Mouse (Mus musculus) liver, embryonic 16.5 days (tissue): ENCODE results near the gene Olfr1339. TPM values are rescaled to one million over a fixed set of nuclear protein-coding genes. Genes with fewer than 3 reads are reported as not detected.

Experiments
- ATAC-seq: fragments of 200-750 bp; cut with Nextera tagmentation; 2 replicates; pipeline ENCODE4 v1.8.0; 2017; ENCODE audit warnings: low read depth, mild to moderate bottlenecking, moderate number of reproducible peaks, moderate library complexity
- H3K27ac ChIP-seq: fragments of 300-500 bp; sonication (generic); 2 replicates; pipeline ENCODE4 v1.5.1; 2014; ENCODE audit warnings: mild to moderate bottlenecking, low read length
- H3K27me3 ChIP-seq: fragments of 300-500 bp; sonication (generic); 2 replicates; pipeline ENCODE4 v1.6.1; 2014; ENCODE audit warnings: low read depth, low read length, mixed read lengths; ENCODE audit not compliant: control insufficient read depth, insufficient read depth
- H3K36me3 ChIP-seq: fragments of 300-500 bp; sonication (generic); 2 replicates; pipeline ENCODE4 v1.6.1; 2014; ENCODE audit warnings: mild to moderate bottlenecking; ENCODE audit not compliant: control insufficient read depth, insufficient read depth
- H3K4me1 ChIP-seq: fragments of 300-500 bp; sonication (generic); 2 replicates; pipeline ENCODE4 v1.6.1; 2014; ENCODE audit warnings: low read depth, low read length, mixed read lengths; ENCODE audit not compliant: control insufficient read depth
- H3K4me2 ChIP-seq: fragments of 300-500 bp; sonication (generic); 2 replicates; pipeline ENCODE4 v1.6.1; 2014; ENCODE audit warnings: low read depth, low read length, mixed read lengths
- H3K4me3 ChIP-seq: fragments of 300-500 bp; sonication (generic); 2 replicates; pipeline ENCODE4 v1.5.1; 2014; ENCODE audit warnings: low read depth, mild to moderate bottlenecking, low read length
- H3K9ac ChIP-seq: fragments of 300-500 bp; sonication (generic); 2 replicates; pipeline ENCODE4 v1.6.1; 2014; ENCODE audit warnings: low read depth, low read length
- H3K9me3 ChIP-seq: fragments of 300-500 bp; sonication (generic); replicated peaks from 2 replicates; pipeline ENCODE4 v1.6.1; 2016; ENCODE audit warnings: low read length; ENCODE audit not compliant: control insufficient read depth
- WGBS: fragments of 180-500 bp; shearing (Covaris S2); extraction: QIAGEN DNeasy Blood & Tissue Kit; methylation state at CpG from one replicate; pipeline ENCODE4 v1.1.7; 2014; ENCODE audit not compliant: insufficient replicate concordance; 5-methylcytosine and 5-hydroxymethylcytosine counted together
- polyA plus RNA-seq: library from polyadenylated mRNA; unstranded; fragments of >200 nt; fragmentation: Nextera tagmentation; extraction: Ambion mirVana; gene quantifications from 2 replicates; pipeline ENCODE4 v1.2.1, GENCODE M21; 2015

Olfr1339 gene
- polyA plus RNA-seq = not detected in 2 replicates

DNA sequence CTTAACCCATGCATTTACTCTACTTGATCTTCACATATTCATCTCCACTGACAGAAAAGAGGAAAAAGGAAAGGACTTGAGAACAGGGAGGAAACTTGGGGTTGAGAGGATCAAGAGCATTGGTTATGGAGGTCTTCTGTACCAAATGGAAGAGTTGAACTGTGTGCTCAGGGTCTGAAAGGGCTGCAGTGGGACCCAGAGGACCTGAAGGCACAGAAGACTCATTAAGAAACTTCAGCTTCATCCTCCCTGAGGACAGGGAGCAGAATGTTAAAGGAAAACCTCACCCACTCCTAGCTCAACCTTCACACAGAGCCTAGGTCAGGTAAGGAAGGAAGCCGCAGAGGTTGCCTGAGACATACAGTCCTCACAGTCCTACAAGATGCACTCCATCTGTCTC lies at the start of gene Olfr1339:
Gene Olfr1339 (plus strand): TSS at position 301 of the 400 bp plus-strand sequence.
- H3K4me2 ChIP-seq = no peak within 1 kb of the TSS
- no peaks in the 10 kb centered on the region for H3K9me3 ChIP-seq
- ATAC-seq = no peak
- no peak within 1 kb of the TSS for H3K27ac ChIP-seq
- H3K9ac ChIP-seq = no peak within 1 kb of the TSS
- H3K4me1 ChIP-seq = no peaks in the 10 kb centered on the region
- no peak within 1 kb of the TSS for H3K4me3 ChIP-seq
- WGBS = 86% methylated on average over 1 of the region's 1 CpGs
- no peaks in the 10 kb centered on the region for H3K27me3 ChIP-seq
- H3K36me3 ChIP-seq = no peaks in the 10 kb centered on the region

DNA sequence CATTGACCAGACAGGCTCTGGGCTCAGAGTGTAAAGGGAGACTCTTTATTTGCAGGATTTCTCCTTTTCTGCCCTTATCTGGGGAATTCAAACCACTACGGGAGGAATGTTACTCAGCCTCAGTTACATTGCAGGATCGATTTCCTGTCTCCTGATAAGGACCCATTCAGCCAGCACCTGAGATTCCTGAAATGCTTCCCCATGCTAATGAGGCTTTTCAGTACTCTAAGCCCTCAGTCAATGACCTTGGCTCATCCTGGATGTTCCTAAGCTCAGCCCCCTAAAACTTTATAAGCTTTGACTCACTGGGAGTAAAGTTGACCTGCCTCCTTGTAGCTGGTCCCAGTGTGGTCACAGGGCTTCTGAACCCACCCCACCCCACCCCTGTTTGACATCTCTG lies 44.9 kb upstream of the Olfr1339 start:
- no peak for ATAC-seq
- Histone ChIP-seq H3K4me1 (no peaks in the 10 kb centered on the region), H3K36me3 (no peaks in the 10 kb centered on the region), H3K9me3 (no peaks in the 10 kb centered on the region), H3K4me2 (no peak overlapping the region), H3K4me3 (no peak overlapping the region), H3K27ac (no peak overlapping the region), H3K9ac (no peak overlapping the region), H3K27me3 (no peaks in the 10 kb centered on the region)
- WGBS = 22% methylated on average over 2 of the region's 2 CpGs

DNA sequence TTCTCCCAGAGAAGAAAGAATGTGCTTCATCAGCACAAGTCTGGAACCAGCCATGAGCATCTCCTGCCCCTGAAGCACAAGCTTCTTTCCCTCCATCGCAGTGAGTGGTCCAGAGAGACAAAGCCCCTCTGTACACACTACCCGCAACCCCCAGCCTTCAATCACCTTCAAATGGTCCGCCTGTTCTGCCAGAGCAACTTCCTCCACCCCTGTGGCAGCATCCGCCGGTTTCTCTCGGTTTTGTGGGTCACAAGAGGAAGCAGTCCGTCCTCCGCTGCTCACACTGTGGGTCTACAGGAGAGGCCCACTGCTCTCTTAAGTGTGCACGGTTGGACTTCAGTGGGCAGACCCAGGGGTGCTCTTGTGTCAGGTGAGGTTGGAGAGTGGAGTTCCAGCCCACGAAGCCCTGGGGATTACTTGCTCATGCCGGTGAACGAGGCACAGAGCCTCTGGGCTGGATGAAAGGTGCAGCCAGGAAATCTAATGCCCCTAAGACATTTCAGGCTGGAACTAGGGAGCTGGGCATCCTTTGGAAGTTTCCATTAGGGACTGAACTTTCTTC lies 39.5 kb upstream of the Olfr1339 start, which contains the start of gene Olfr1342:
Gene Olfr1342 (minus strand): TSS at position 345 of the 562 bp plus-strand sequence.
- no peak for ATAC-seq
- Histone ChIP-seq H3K27me3 (no peaks in the 10 kb centered on the region), H3K36me3 (no peaks in the 10 kb centered on the region), H3K4me2 (no peak within 1 kb of the TSS), H3K27ac (no peak within 1 kb of the TSS), H3K4me3 (no peak within 1 kb of the TSS), H3K9ac (no peak within 1 kb of the TSS), H3K9me3 (no peaks in the 10 kb centered on the region), H3K4me1 (no peaks in the 10 kb centered on the region)
- 19% methylated on average over 12 of the region's 12 CpGs for WGBS

DNA sequence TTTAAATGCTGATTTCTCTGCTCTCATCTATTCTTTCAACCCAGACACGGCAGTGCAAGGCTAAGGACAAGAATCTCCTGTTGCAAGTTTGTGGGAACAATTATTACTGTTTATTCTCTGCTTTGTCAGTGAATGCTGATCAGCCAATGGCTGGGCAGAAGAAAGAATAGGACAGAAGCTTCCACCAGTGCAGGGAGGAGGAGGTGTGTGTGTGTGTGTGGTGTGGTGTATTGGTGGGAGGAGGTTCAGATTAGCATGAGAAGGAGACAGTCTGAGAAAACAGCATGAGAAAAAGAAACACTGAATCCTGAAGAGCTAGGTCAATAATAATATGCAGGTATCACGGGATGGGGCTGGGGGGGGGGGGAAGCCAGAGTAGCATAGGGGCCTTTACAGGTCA lies 38.2 kb upstream of the Olfr1339 start:
- Histone ChIP-seq H3K9ac (no peak overlapping the region), H3K36me3 (no peaks in the 10 kb centered on the region), H3K4me1 (no peaks in the 10 kb centered on the region), H3K27ac (no peak overlapping the region), H3K4me2 (no peak overlapping the region), H3K9me3 (no peaks in the 10 kb centered on the region), H3K4me3 (no peak overlapping the region), H3K27me3 (no peaks in the 10 kb centered on the region)
- 51% methylated on average over 2 of the region's 2 CpGs for WGBS
- ATAC-seq = no peak

DNA sequence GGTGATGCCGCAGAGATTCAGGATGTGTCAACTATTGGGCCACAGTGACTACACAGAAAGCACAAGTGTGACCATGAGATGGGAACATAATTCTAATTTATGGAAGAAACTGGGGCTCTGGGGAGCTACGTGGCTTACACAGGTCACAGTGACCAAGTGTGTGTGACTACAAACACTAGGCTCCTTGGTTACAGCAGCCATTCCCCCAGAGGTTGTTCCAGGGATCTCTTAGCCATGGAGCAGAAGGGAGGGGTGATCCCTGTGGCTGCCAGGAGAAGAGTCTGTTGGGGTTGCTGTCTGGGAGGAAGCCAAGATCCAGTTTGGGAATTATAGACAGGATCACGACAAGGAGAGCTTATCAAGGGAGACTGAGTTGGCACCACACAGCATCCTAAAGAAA lies 28.8 kb upstream of the Olfr1339 start, which contains the start of gene Olfr1341:
Gene Olfr1341 (plus strand): TSS at position 301 of the 400 bp plus-strand sequence.
- Histone ChIP-seq H3K27ac (no peak within 1 kb of the TSS), H3K4me3 (no peak within 1 kb of the TSS), H3K4me1 (no peaks in the 10 kb centered on the region), H3K9me3 (no peaks in the 10 kb centered on the region), H3K27me3 (no peaks in the 10 kb centered on the region), H3K9ac (no peak within 1 kb of the TSS), H3K36me3 (no peaks in the 10 kb centered on the region), H3K4me2 (no peak within 1 kb of the TSS)
- WGBS = 48% methylated on average over 3 of the region's 3 CpGs
- no peak for ATAC-seq

DNA sequence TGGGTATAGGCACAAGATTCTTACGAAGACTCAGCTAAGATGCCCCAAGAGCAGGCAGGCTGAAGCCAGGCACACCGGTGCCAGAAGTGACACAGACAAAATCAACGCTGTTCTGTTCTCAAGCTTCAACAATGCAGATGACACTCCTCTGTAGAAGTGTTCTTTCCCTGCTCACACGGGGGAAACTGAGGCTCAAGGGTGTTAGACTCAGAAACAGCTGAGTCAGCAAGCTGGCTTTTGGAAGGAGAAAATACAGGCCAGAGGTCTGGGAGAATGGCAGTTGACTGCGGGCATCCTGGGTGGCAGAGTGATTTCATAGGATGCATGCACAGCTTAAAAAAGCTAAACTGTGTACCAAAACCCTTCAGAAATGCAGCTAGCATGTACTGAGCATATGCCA lies 23.9 kb upstream of the Olfr1339 start:
- H3K9ac ChIP-seq = no peak overlapping the region
- H3K9me3 ChIP-seq = no peaks in the 10 kb centered on the region
- no peaks in the 10 kb centered on the region for H3K36me3 ChIP-seq
- WGBS = 64% methylated on average over 5 of the region's 5 CpGs
- H3K27ac ChIP-seq = no peak overlapping the region
- H3K27me3 ChIP-seq = no peaks in the 10 kb centered on the region
- ATAC-seq = no peak
- H3K4me1 ChIP-seq = no peaks in the 10 kb centered on the region
- H3K4me3 ChIP-seq = no peak overlapping the region
- no peak overlapping the region for H3K4me2 ChIP-seq

DNA sequence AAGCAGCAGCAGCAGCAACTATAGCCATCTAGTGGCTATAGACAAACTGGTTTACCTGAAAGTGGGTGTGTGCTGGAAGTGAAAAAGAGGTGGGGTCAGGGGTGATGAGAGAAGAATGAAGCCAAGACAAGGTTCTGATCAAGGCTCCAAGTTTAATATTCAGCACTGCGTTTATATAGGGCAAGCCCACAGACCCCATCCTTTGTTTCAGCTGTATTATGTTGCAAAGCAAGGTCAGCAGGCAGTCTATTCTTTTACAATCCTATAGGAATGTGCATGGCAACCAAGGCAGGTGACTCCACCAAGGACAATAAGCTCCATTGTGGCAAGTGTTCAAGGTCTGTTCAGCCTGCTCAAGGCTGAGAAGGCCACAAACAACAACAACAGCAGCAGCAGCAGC lies 20.3 kb upstream of the Olfr1339 start:
- no peak overlapping the region for H3K9ac ChIP-seq
- no peaks in the 10 kb centered on the region for H3K36me3 ChIP-seq
- WGBS = 59% methylated on average over 1 of the region's 1 CpGs
- no peaks in the 10 kb centered on the region for H3K4me1 ChIP-seq
- no peak for ATAC-seq
- H3K27ac ChIP-seq = no peak overlapping the region
- no peak overlapping the region for H3K4me3 ChIP-seq
- no peaks in the 10 kb centered on the region for H3K9me3 ChIP-seq
- no peak overlapping the region for H3K4me2 ChIP-seq
- no peaks in the 10 kb centered on the region for H3K27me3 ChIP-seq

DNA sequence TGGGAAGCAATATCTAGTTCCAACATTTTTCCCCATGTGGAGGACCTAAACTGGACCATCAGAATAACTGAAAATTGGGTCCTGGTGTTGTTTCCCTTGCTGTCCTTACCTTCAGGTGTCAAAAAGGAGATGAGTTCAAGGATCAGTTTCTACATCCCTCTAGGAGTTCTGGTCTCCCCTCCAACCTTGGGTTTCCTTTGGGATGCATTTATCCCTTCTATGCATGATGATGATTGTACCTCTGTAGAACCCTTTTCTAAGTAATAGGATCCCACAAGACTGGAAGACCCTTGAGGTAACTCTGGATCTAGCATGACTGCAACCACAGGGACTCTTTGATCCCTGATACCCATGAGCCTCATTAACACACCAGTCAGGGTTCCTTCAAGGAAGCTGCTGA lies 12.1 kb upstream of the Olfr1339 start, which contains the start of gene Olfr1340:
Gene Olfr1340 (plus strand): TSS at position 301 of the 400 bp plus-strand sequence.
- no peak within 1 kb of the TSS for H3K4me3 ChIP-seq
- no peaks in the 10 kb centered on the region for H3K36me3 ChIP-seq
- ATAC-seq = no peak
- H3K4me2 ChIP-seq = no peak within 1 kb of the TSS
- H3K27me3 ChIP-seq = no peaks in the 10 kb centered on the region
- H3K9me3 ChIP-seq = no peaks in the 10 kb centered on the region
- H3K9ac ChIP-seq = no peak within 1 kb of the TSS
- H3K27ac ChIP-seq = no peak within 1 kb of the TSS
- no peaks in the 10 kb centered on the region for H3K4me1 ChIP-seq

DNA sequence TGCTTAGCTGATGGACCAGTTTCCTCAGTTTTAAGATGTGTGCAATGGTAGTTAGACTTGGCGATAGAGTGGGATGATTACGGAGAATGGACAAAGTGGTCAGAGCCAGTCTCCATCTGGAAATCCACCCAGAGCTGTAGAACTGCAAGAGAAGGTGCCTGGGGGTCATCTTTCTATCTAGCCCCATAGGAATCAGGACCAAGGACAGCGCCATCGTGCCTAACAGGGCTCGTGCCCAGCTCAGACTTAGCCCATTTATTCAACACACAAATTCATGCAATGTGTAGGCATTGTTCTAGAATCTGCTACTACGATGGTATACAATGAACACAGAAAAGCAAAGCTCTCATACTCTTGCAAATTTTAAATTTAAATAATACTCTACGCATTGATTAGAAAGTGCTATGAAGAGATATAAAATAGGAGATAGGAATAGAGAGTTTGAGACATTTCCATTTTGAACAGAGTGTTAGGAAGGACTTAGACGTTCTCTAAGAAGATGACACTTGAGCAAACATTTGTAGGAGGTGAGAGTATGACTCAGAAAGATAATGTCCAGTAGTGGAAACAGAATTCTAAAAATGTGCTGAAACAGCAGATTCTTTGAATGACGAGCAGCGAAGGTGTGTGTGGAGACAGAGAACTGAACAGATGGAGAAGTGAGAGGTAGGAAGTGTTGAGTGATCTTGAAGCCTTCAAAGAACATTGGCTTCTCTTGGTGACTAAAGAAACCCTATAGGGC lies 10.1 kb upstream of the Olfr1339 start:
- no peak for ATAC-seq
- Histone ChIP-seq H3K36me3 (no peaks in the 10 kb centered on the region), H3K4me3 (no peak overlapping the region), H3K27me3 (no peaks in the 10 kb centered on the region), H3K9ac (no peak overlapping the region), H3K27ac (no peak overlapping the region), H3K9me3 (no peaks in the 10 kb centered on the region), H3K4me1 (no peaks in the 10 kb centered on the region), H3K4me2 (no peak overlapping the region)
- 41% methylated on average over 10 of the region's 10 CpGs for WGBS
